Mouse (Mus musculus) hindbrain, embryonic 11.5 days (tissue): ENCODE results near the gene Coa3. TPM values are rescaled to one million over a fixed set of nuclear protein-coding genes. Genes with fewer than 3 reads are reported as not detected.

Experiments used
- ATAC-seq: fragments of 200-750 bp; cut with Nextera tagmentation; 2 replicates; pipeline ENCODE4 v1.8.0; 2017; ENCODE audit warnings: mild to moderate bottlenecking, moderate TSS enrichment, moderate library complexity; ENCODE audit not compliant: low FRiP score
- DNase-seq: peaks from one replicate; pipeline ENCODE4 v3.0.0-alpha.2; 2015; ENCODE audit warnings: low spot score
- H3K27ac ChIP-seq: fragments of 300-500 bp; sonication (generic); 2 replicates; pipeline ENCODE4 v1.5.1; 2014; ENCODE audit warnings: mild to moderate bottlenecking, low read depth, low read length
- H3K27me3 ChIP-seq: fragments of 300-500 bp; sonication (generic); 2 replicates; pipeline ENCODE4 v1.6.1; 2014; ENCODE audit warnings: mild to moderate bottlenecking, low read length, moderate library complexity, mixed read lengths; ENCODE audit not compliant: control insufficient read depth, insufficient read depth
- H3K36me3 ChIP-seq: fragments of 300-500 bp; sonication (generic); 2 replicates; pipeline ENCODE4 v1.6.1; 2014; ENCODE audit warnings: mild to moderate bottlenecking, low read length, moderate library complexity, mixed read lengths; ENCODE audit not compliant: control insufficient read depth, insufficient read depth
- H3K4me1 ChIP-seq: fragments of 300-500 bp; sonication (generic); replicated peaks from 2 replicates; pipeline ENCODE4 v1.6.1; 2014; ENCODE audit warnings: low read length, mixed read lengths; ENCODE audit not compliant: control insufficient read depth, insufficient read depth
- H3K4me2 ChIP-seq: fragments of 300-500 bp; sonication (generic); replicated peaks from 2 replicates; pipeline ENCODE4 v1.6.1; 2014; ENCODE audit warnings: mild to moderate bottlenecking, low read depth, low read length
- H3K4me3 ChIP-seq: fragments of 300-500 bp; sonication (generic); 2 replicates; pipeline ENCODE4 v1.5.1; 2014; ENCODE audit warnings: low read depth, low read length
- H3K9ac ChIP-seq: fragments of 300-500 bp; sonication (generic); 2 replicates; pipeline ENCODE4 v1.6.1; 2014; ENCODE audit warnings: low read depth, low read length
- H3K9me3 ChIP-seq: fragments of 300-500 bp; sonication (generic); 2 replicates; pipeline ENCODE4 v1.6.1; 2016; ENCODE audit warnings: low read length; ENCODE audit not compliant: control insufficient read depth
- WGBS: fragments of 180-500 bp; shearing (Covaris S2); extraction: QIAGEN DNeasy Blood & Tissue Kit; methylation state at CpG from one replicate; pipeline ENCODE4 v1.1.7; 2014; 5-methylcytosine and 5-hydroxymethylcytosine counted together
- polyA plus RNA-seq: library from polyadenylated mRNA; unstranded; fragments of >200 nt; fragmentation: Nextera tagmentation; extraction: Ambion mirVana; gene quantifications from 2 replicates; pipeline ENCODE4 v1.2.1, GENCODE M21; 2014

Coa3 gene
- polyA plus RNA-seq, 1 experiment from 2014 or later, result 213 TPM

DNA sequence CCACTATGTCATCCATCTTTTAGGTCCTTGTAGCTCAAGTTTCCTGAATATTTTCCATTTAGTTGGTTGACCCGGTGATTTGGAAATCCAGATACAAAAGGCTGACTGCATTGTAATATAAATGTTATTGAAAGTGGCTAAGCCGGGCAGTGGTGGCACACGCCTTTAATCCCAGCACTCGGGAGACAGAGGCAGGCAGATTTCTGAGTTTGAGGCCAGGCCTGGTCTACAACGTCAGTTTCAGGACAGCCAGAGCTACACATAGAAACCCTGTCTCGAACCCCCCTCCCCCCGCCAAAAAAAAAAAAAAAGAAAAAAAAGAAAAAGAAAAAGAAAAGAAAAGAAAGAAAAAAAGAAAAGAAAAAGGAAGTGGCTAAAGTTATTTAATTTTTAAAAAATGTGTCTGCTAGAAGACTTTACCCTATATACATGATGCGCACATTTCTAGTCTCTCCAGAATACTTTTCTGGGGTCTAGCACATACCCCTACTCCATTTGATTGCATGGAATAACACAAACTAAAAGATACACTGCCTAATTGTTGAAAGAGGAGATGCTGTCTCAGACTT lies 36.3 kb upstream of the Coa3 start:
- Histone ChIP-seq H3K27ac (0 out of 2 replicates have a peak overlapping the region, but pooled peaks have one; percentile 72), H3K9ac (peak overlapping the region; percentile 95), H3K4me2 (peak overlapping the region; percentile 91), H3K4me1 (no peaks in the 10 kb centered on the region), H3K27me3 (no peaks in the 10 kb centered on the region), H3K4me3 (peak overlapping the region; percentile 78), H3K36me3 (peaks cover 2% of the 10 kb centered on the region), H3K9me3 (no peaks in the 10 kb centered on the region)
- DNase-seq (no peak), ATAC-seq (no peak)
- 81% methylated on average over 8 of the region's 8 CpGs for WGBS

DNA sequence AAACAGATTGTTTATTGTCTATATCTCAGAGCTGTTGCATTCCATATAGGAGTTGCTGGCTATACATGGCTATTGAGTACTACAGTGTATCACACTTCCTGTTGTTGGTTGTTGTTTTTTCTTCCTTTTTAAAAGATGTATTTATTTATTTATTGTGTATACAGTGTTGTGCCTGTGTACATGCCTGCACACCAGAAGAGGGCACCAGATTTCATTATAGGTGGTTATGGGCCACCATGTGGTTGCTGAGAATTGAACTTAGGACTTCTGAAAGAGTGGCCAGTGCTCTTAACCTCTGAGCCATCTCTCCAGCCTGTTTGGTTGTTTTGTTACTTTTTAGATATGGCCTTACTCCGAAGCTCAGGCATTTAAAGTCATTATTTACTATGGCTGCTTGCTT lies 35.7 kb upstream of the Coa3 start:
- WGBS, result 90% methylated on average over 1 of the region's 1 CpGs
- Histone ChIP-seq H3K4me1 (no peaks in the 10 kb centered on the region), H3K36me3 (no peaks in the 10 kb centered on the region), H3K4me2 (no peak overlapping the region), H3K27me3 (no peaks in the 10 kb centered on the region), H3K27ac (no peak overlapping the region), H3K4me3 (no peak overlapping the region), H3K9ac (no peak overlapping the region), H3K9me3 (no peaks in the 10 kb centered on the region)
- no peak for DNase-seq
- ATAC-seq, result no peak

DNA sequence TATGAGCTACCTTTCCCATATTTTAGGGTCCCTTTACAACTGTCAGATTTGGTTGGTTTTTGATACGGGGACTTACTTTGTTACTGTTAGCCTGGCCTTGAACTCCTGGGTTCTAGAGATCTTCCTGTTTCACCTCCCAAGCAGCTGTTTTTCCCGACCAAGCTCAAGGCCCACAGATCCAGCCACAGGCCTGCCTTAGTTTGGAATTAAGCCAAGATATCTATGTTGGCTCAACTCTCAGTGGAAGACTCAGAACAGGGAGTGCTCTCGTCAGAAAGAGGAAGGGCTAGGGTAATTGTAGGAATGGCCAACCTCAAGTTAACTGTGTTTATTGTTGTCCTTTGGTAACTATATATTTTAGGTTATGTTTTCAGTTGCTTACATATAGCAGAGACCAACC lies 33.2 kb upstream of the Coa3 start:
- no peak overlapping the region for H3K4me3 ChIP-seq
- 73% methylated on average over 3 of the region's 3 CpGs for WGBS

DNA sequence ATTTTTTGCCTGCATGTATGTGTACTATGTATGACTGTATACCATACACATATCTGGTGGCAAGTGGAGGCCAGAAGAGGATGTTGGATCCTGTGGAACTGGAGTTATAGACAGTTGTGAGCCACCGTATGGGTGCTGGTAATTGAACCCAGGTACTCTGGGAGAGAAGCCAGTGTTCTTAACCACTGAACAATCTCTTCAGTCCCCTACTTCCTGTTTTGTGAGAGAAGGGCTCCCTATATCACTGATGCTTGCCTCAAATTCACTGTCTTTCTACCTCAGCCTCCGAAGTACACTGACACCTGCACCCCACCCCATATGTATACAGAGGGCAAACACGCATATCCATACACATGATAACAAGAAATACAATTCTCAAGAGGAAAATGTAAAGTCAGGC lies 32.2 kb upstream of the Coa3 start:
- Histone ChIP-seq H3K4me2 (no peak overlapping the region), H3K4me3 (no peak overlapping the region), H3K27me3 (no peaks in the 10 kb centered on the region), H3K9me3 (no peaks in the 10 kb centered on the region), H3K36me3 (no peaks in the 10 kb centered on the region), H3K4me1 (no peaks in the 10 kb centered on the region), H3K27ac (no peak overlapping the region), H3K9ac (no peak overlapping the region)
- ATAC-seq (no peak), DNase-seq (no peak)
- 92% methylated on average over 3 of the region's 3 CpGs for WGBS

More for the DNA sequence above, 33.2 kb upstream of the Coa3 start:
- no peaks in the 10 kb centered on the region for H3K4me1 ChIP-seq
- no peak overlapping the region for H3K27ac ChIP-seq
- no peak overlapping the region for H3K9ac ChIP-seq
- H3K9me3 ChIP-seq, result no peaks in the 10 kb centered on the region
- H3K27me3 ChIP-seq, result no peaks in the 10 kb centered on the region
- H3K4me2 ChIP-seq, result no peak overlapping the region
- DNase-seq, result no peak
- H3K36me3 ChIP-seq, result no peaks in the 10 kb centered on the region
- ATAC-seq, result no peak

DNA sequence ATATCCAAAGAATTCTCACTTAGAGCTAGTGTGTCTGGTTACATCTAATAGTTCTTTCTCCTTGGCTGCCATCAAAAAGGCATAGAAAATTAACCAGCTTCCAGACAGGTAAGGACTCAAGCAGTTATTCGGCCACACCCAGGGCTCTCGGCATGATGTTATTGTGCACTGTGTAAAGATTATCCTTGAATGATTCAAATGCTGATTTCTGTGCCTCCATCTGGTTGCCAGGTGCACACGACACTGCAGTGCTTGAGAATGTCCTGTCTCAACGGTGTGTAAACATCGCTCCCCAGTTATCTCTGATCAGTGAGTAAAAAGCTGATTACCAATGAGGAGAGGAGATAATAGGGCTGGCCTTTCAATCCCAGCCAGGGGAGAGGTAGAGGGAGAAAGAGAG lies 28.8 kb upstream of the Coa3 start:
- H3K27me3 ChIP-seq, result no peaks in the 10 kb centered on the region
- no peak overlapping the region for H3K27ac ChIP-seq
- no peak for ATAC-seq
- no peaks in the 10 kb centered on the region for H3K9me3 ChIP-seq
- H3K4me3 ChIP-seq, result no peak overlapping the region
- H3K9ac ChIP-seq, result no peak overlapping the region
- no peak for DNase-seq
- H3K36me3 ChIP-seq, result no peaks in the 10 kb centered on the region
- H3K4me1 ChIP-seq, result no peaks in the 10 kb centered on the region
- WGBS, result 41% methylated on average over 5 of the region's 5 CpGs
- no peak overlapping the region for H3K4me2 ChIP-seq

DNA sequence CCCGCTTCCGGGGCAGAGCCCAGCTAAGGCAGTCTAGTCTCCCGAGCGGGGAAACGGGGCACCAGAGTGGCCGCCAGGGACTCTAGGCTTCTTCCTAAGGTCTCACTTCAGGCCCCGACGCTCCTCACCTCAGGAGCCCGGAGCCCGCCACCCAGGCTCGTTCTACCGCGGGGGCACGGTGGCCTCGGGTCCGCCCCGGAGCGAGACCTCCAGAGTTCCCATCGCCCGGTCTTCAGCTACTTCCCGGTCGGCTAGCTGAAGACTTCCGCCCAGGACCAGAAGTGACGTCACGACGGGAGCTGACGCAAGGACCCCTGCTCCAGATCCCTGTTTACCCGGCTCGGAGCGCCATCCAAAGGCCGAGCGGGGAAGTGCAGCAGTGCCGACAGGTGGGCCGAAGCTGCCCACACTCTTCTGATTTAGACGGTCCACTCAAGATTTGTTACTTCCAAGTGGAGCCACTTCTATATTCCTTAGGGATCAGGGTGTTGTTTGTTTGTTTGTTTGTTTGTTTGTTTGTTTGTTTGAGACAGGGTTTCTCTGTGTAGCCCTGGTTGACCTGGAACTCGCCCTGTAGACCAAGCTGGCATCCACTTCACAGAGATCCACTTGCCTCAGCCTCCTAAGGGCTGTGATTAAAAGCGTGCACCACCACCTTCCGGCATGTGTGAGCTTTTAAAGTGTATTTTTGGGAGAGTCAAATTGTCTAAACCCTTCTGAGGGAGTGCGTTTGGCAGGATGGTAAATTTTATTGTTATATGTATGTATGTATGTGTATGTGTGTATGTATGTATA lies 23.3 kb upstream of the Coa3 start, which contains the start of gene Becn1:
Becn1 (minus strand) TSS at position 283 of the 795 bp plus-strand sequence.
- H3K9me3 ChIP-seq, result no peaks in the 10 kb centered on the region
- H3K27me3 ChIP-seq, result no peaks in the 10 kb centered on the region
- peak within 1 kb of the TSS; percentile 58; the same call in 1 of the 2 replicates for H3K27ac ChIP-seq
- peak within 1 kb of the TSS; percentile 92 for H3K4me3 ChIP-seq
- H3K9ac ChIP-seq, result peak within 1 kb of the TSS; percentile 88
- no peaks in the 10 kb centered on the region for H3K36me3 ChIP-seq
- 8% methylated on average over 39 of the region's 39 CpGs for WGBS
- ATAC-seq (peak; percentile 81), DNase-seq (peak; percentile 99)
- H3K4me2 ChIP-seq, result peak within 1 kb of the TSS; percentile 94
- peaks cover 8% of the 10 kb centered on the region for H3K4me1 ChIP-seq

DNA sequence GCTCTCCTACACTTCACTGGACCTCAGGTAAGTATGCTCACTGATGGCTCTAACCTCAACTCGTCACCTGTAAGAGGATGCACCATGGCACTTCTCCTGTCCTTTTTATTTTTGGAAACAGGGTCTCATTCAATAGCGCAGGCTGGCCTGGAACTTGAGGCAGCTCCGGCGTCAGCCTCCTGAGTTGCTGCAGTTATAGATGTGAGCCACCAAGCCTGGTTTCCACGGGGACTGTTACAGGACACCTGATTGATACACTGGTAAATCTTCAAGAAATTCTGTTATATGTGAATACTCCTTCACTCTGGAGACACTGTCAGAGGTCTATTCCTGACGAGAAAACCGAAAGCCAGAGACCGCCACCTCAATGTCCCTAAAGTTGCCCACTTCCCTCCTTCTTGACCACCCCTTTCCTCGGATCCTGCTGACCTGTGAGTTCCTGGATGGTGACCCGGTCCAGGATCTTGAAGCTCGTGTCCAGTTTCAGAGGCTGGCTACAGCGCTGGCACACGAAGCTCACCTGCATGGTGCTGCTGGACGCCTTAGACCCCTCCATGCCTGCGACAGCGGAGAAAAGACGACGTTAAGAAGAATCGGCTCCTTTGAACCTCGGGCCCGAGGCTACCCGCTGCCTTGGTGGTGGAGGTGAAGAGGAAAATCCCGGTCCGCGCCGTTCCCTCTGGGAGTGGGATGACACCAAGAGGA lies 22.5 kb upstream of the Coa3 start:
- H3K27ac ChIP-seq, result 0 out of 2 replicates have a peak overlapping the region, but pooled peaks have one; percentile 58

DNA sequence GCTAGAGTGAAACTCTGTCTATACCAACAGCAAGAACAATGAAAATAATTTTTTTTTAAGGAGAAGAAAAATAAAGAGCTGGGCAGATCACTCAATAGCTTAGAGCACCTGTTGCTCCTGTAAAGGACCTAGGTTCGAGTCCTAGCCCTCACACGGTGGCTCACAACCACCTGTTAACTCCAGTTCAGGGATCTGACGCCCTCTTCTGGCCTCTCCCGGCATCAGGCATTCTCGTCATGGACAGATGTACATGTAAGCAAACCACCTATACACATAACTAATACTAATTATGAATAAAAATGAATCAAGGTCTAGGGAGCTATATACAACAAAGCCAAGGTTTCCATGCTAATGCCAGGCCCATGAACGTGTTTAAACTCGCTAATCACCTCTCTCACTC lies 22.0 kb upstream of the Coa3 start:
- DNase-seq, result no peak
- peak overlapping the region; percentile 88; the same call in 1 of the 2 replicates for H3K9ac ChIP-seq
- H3K27me3 ChIP-seq, result no peaks in the 10 kb centered on the region
- H3K4me1 ChIP-seq, result peaks cover 8% of the 10 kb centered on the region
- H3K36me3 ChIP-seq, result no peaks in the 10 kb centered on the region
- H3K9me3 ChIP-seq, result no peaks in the 10 kb centered on the region
- H3K4me2 ChIP-seq, result peak overlapping the region; percentile 94
- peak overlapping the region; percentile 92; the same call in 1 of the 2 replicates for H3K4me3 ChIP-seq
- 73% methylated on average over 7 of the region's 7 CpGs for WGBS
- ATAC-seq, result no peak
- H3K27ac ChIP-seq, result no peak overlapping the region

More for the DNA sequence above, 22.5 kb upstream of the Coa3 start:
- no peak for DNase-seq
- H3K4me1 ChIP-seq, result peaks cover 8% of the 10 kb centered on the region
- H3K27me3 ChIP-seq, result no peaks in the 10 kb centered on the region
- H3K9ac ChIP-seq, result peak overlapping the region; percentile 88
- H3K9me3 ChIP-seq, result no peaks in the 10 kb centered on the region
- H3K36me3 ChIP-seq, result no peaks in the 10 kb centered on the region
- peak overlapping the region; percentile 94 for H3K4me2 ChIP-seq
- WGBS, result 16% methylated on average over 26 of the region's 26 CpGs
- H3K4me3 ChIP-seq, result peak overlapping the region; percentile 92
- peak; percentile 35 for ATAC-seq
